Mouse (Mus musculus): ENCODE measurements around the gene D430042O09Rik. TPM values are rescaled to one million over a fixed set of nuclear protein-coding genes. Genes with fewer than 3 reads are reported as not detected.

D430042O09Rik gene
- polyA plus RNA-seq, 1 experiment: 2.6 TPM

GRCm38 (mm10) chr7:125753326-125753715 lies 45.6 kb downstream of the D430042O09Rik start:
- peaks cover 3% of the 10 kb centered on the region; the same call in 1 of the 2 replicates for H3K4me1 ChIP-seq
- H3K9me3 ChIP-seq: no peaks in the 10 kb centered on the region
- no peak overlapping the region for H3K4me3 ChIP-seq (replicated peaks)
- peaks cover 40% of the 10 kb centered on the region for H3K36me3 ChIP-seq (replicated peaks; ENCODE audit: low read length)
- TF ChIP-seq GATA1 (IDR thresholded peaks at IDR 0.05; ENCODE audit: borderline replicate concordance, low read length) (no peak), FLI1 (IDR thresholded peaks at IDR 0.05; ENCODE audit: low read length) (no peak)
- H3K27me3 ChIP-seq (replicated peaks): no peaks in the 10 kb centered on the region

DNA sequence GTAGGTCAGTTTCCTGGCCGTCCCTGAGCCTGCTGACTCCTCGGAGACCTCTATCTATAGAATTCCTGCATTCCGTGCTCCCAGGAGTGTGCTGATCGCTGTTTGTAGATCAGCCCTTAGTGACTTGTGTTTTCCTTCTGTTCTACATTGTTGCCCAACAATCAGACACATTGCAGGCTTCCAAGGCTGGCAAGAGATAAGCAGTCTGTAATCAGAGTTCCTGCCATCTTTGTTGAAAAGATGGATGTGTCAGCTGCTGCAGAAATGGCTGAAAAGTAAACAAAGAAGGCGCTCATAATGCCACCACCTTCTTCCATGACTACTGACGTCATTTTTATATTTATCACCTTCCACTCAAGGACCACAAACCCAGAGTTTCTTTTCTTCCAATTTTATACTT lies 49.1 kb downstream of the D430042O09Rik start:
- Histone ChIP-seq H3K4me1 (peaks cover 5% of the 10 kb centered on the region), H3K27me3 (replicated peaks) (no peaks in the 10 kb centered on the region), H3K9me3 (no peaks in the 10 kb centered on the region), H3K36me3 (replicated peaks; ENCODE audit: low read length) (peaks cover 54% of the 10 kb centered on the region), H3K4me3 (replicated peaks) (no peak overlapping the region)
- TF ChIP-seq GATA1 (IDR thresholded peaks at IDR 0.05; ENCODE audit: borderline replicate concordance, low read length) (no peak), FLI1 (IDR thresholded peaks at IDR 0.05; ENCODE audit: low read length) (no peak)

DNA sequence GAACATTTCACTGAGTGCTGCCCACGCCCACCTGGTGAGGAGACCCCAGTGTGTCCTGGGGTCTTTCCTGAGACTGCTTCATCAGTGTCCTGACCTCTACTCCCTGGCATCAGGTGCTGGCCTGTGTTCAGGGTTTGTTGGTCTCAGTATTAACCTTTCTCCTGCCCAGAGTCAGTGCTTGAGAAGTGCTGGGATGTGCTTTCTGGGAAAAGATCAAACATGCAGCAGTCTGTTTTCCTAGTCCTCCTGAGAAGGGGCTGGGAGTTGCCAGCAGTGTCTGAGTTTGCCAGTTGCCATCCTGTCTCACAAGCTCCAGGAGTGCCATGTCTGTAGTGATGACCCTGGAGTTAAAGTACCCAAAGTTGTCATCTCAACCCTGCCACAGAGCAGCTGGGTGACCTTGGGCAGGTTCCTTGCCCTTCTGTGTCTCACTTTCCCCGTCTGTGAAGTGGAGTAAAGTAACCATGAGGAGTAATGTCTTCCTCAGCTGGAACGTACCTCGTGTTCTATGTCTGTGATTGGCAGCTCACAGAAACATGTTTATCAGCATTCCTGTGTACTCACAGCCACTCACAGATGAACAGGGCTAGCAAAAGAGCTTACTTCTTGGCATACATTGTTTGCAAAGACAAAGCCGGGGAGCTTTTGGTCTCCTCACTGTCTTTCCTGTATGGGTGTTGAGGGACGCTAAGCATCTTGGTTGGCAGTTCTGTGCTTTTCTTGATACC lies 50.4 kb downstream of the D430042O09Rik start:
- Histone ChIP-seq H3K4me3 (replicated peaks) (no peak overlapping the region), H3K4me1 (peaks cover 14% of the 10 kb centered on the region), H3K27me3 (replicated peaks) (no peaks in the 10 kb centered on the region), H3K9me3 (no peaks in the 10 kb centered on the region), H3K36me3 (replicated peaks; ENCODE audit: low read length) (peaks cover 61% of the 10 kb centered on the region)
- TF ChIP-seq FLI1 (IDR thresholded peaks at IDR 0.05; ENCODE audit: low read length): no peak
- TF ChIP-seq GATA1 (IDR thresholded peaks at IDR 0.05; ENCODE audit: borderline replicate concordance, low read length): no peak

DNA sequence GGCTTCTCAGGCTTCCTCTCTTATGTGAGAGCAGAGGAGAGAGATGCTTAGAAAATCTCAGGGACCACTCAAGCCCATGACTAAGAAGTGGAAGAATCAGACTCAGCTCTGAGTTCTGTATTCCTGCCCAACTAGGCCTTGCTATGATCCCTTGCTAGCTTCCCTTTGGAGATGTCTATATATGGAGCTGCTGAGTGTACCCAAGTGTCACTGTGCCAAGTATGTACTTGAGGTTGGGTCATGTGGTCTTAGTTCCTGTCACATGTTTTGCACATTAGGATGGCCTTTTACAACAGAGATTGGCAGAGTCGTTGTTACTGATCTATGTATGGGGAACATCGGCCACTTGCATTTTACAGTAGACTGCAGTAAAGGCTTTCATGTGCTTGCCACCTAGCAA lies 54.6 kb downstream of the D430042O09Rik start:
- TF ChIP-seq GATA1 (IDR thresholded peaks at IDR 0.05; ENCODE audit: borderline replicate concordance, low read length) (no peak), FLI1 (IDR thresholded peaks at IDR 0.05; ENCODE audit: low read length) (no peak)
- H3K4me3 ChIP-seq (replicated peaks): no peak overlapping the region
- peaks cover 15% of the 10 kb centered on the region for H3K4me1 ChIP-seq
- no peaks in the 10 kb centered on the region for H3K9me3 ChIP-seq
- peaks cover 71% of the 10 kb centered on the region for H3K36me3 ChIP-seq (replicated peaks; ENCODE audit: low read length)
- peaks cover 5% of the 10 kb centered on the region for H3K27me3 ChIP-seq (replicated peaks)

GRCm38 (mm10) chr7:125762883-125763830 lies 55.5 kb downstream of the D430042O09Rik start:
- Histone ChIP-seq H3K36me3 (replicated peaks; ENCODE audit: low read length) (peaks cover 75% of the 10 kb centered on the region), H3K4me1 (peaks cover 23% of the 10 kb centered on the region), H3K4me3 (replicated peaks) (no peak overlapping the region), H3K27me3 (replicated peaks) (peaks cover 5% of the 10 kb centered on the region), H3K9me3 (no peaks in the 10 kb centered on the region)
- no peak for TF ChIP-seq FLI1 (IDR thresholded peaks at IDR 0.05; ENCODE audit: low read length)

DNA sequence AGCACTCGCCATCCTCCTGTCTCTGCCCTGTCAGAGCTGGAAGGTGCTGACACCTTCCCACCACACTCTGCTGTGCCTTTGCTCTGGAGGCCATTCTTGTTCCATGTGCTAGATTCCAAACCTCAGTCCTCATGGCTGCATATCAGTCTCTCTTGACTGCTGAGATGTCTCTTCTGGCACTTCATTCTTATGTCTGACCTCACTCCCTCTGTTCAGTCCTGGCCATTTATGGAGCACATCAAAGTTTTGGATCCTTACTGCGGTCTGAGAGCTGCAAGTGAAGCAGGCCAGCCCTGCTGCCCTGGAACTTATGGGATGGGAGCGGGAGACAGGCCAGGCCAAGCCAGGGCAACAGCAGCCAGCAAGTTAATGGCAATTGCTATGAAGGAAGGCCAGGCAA lies 56.7 kb downstream of the D430042O09Rik start:
- Histone ChIP-seq H3K9me3 (no peaks in the 10 kb centered on the region), H3K4me3 (replicated peaks) (no peak overlapping the region), H3K4me1 (peaks cover 30% of the 10 kb centered on the region), H3K27me3 (replicated peaks) (peaks cover 5% of the 10 kb centered on the region), H3K36me3 (replicated peaks; ENCODE audit: low read length) (peaks cover 75% of the 10 kb centered on the region)
- no peak for TF ChIP-seq GATA1 (IDR thresholded peaks at IDR 0.05; ENCODE audit: borderline replicate concordance, low read length)

- H3K36me3 ChIP-seq (replicated peaks; ENCODE audit: low read length): peaks cover 74% of the 10 kb centered on the region
- H3K4me1 ChIP-seq: peaks cover 24% of the 10 kb centered on the region
- H3K4me3 ChIP-seq (replicated peaks): no peak overlapping the region
- TF ChIP-seq FLI1 (IDR thresholded peaks at IDR 0.05; ENCODE audit: low read length) (no peak), GATA1 (IDR thresholded peaks at IDR 0.05; ENCODE audit: borderline replicate concordance, low read length) (no peak)
- peaks cover 5% of the 10 kb centered on the region for H3K27me3 ChIP-seq (replicated peaks)
- H3K9me3 ChIP-seq: no peaks in the 10 kb centered on the region
Observed at GRCm38 (mm10) chr7:125766976-125767831, 59.5 kb downstream of the D430042O09Rik start.

DNA sequence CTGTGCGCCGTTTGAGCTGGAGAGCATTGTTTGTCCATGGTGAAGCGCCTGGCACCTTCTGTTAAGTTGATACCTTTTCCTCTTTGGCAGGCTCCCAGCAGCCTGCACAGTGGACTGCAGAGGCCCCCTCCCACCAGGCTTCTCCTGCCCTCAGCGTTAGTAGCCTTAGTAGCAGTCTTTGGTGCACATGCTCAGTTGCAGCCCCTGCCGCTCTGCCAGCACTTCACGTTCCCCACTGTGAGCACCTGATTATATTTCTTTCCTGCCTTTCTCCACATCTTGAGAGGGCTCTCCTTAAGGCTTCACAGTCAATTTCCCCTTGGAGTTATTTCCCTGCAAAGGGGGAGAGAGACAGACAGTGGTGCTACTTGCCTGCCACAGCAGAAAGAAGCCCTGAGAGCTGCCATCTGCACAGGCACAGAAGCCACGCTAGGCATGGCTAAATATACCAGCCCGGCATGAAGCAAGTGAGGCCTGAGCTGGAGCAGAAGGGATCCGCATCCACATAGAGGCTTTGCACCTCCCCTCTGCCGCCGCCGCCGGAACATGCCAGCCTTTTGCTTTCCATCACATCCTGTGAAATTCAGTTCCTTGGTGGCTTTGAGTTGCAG lies 65.4 kb downstream of the D430042O09Rik start:
- no peak overlapping the region for H3K4me3 ChIP-seq (replicated peaks)
- peaks cover 7% of the 10 kb centered on the region; the same call in 1 of the 2 replicates for H3K4me1 ChIP-seq
- no peaks in the 10 kb centered on the region for H3K27me3 ChIP-seq (replicated peaks)
- TF ChIP-seq FLI1 (IDR thresholded peaks at IDR 0.05; ENCODE audit: low read length) (no peak), GATA1 (IDR thresholded peaks at IDR 0.05; ENCODE audit: borderline replicate concordance, low read length) (no peak)
- peaks cover 75% of the 10 kb centered on the region for H3K36me3 ChIP-seq (replicated peaks; ENCODE audit: low read length)
- peaks cover 3% of the 10 kb centered on the region; the same call in 1 of the 2 replicates for H3K9me3 ChIP-seq

GRCm38 (mm10) chr7:125783206-125783605 lies 75.5 kb downstream of the D430042O09Rik start:
- Histone ChIP-seq H3K9me3 (no peaks in the 10 kb centered on the region), H3K4me3 (replicated peaks) (no peak overlapping the region), H3K4me1 (peaks cover 12% of the 10 kb centered on the region), H3K27me3 (replicated peaks) (no peaks in the 10 kb centered on the region), H3K36me3 (replicated peaks; ENCODE audit: low read length) (peaks cover 24% of the 10 kb centered on the region)
- TF ChIP-seq FLI1 (IDR thresholded peaks at IDR 0.05; ENCODE audit: low read length): no peak
- no peak for TF ChIP-seq GATA1 (IDR thresholded peaks at IDR 0.05; ENCODE audit: borderline replicate concordance, low read length)
